Mouse (Mus musculus) embryonic facial prominence, embryonic 14.5 days (tissue): ENCODE results near the gene CN725425. TPM values are rescaled to one million over a fixed set of nuclear protein-coding genes. Genes with fewer than 3 reads are reported as not detected.
A peak's percentile ranks its signal among the peaks of the same experiment; 100 is the strongest.

Experiments
- ATAC-seq: fragments of 200-750 bp; cut with Nextera tagmentation; 2 replicates; pipeline ENCODE4 v1.8.0; 2017; ENCODE audit warnings: low read depth, moderate number of reproducible peaks, moderate TSS enrichment
- DNase-seq: peaks from one replicate; pipeline ENCODE4 v3.0.0-alpha.2; 2015; ENCODE audit warnings: low spot score
- H3K27ac ChIP-seq: fragments of 300-500 bp; sonication (generic); replicated peaks from 2 replicates; pipeline ENCODE4 v1.5.1; 2014; ENCODE audit warnings: low read depth, mild to moderate bottlenecking, low read length, moderate library complexity
- H3K27me3 ChIP-seq: fragments of 300-500 bp; sonication (generic); replicated peaks from 2 replicates; pipeline ENCODE4 v1.6.1; 2014; ENCODE audit warnings: low read length; ENCODE audit not compliant: control insufficient read depth, insufficient read depth
- H3K36me3 ChIP-seq: fragments of 300-500 bp; sonication (generic); 2 replicates; pipeline ENCODE4 v1.6.1; 2014; ENCODE audit warnings: low read length, mixed read lengths; ENCODE audit not compliant: control insufficient read depth, insufficient read depth
- H3K4me1 ChIP-seq: fragments of 300-500 bp; sonication (generic); 2 replicates; pipeline ENCODE4 v1.6.1; 2014; ENCODE audit warnings: antibody characterized with exemption, low read length; ENCODE audit not compliant: control insufficient read depth, insufficient read depth
- H3K4me2 ChIP-seq: fragments of 300-500 bp; sonication (generic); 2 replicates; pipeline ENCODE4 v1.6.1; 2014; ENCODE audit warnings: low read depth, mild to moderate bottlenecking, low read length, moderate library complexity, mixed read lengths
- H3K4me3 ChIP-seq: fragments of 300-500 bp; sonication (generic); 2 replicates; pipeline ENCODE4 v1.5.1; 2014; ENCODE audit warnings: low read depth, mild to moderate bottlenecking, low read length
- H3K9ac ChIP-seq: fragments of 300-500 bp; sonication (generic); 2 replicates; pipeline ENCODE4 v1.6.1; 2014; ENCODE audit warnings: low read depth, mild to moderate bottlenecking, low read length, moderate library complexity, mixed read lengths
- H3K9me3 ChIP-seq: fragments of 300-500 bp; sonication (generic); 2 replicates; pipeline ENCODE4 v1.6.1; 2016; ENCODE audit warnings: low read length; ENCODE audit not compliant: control insufficient read depth
- WGBS: fragments of 180-500 bp; shearing (Covaris S2); extraction: QIAGEN DNeasy Blood & Tissue Kit; methylation state at CpG from one replicate; pipeline ENCODE4 v1.1.7; 2014; 5-methylcytosine and 5-hydroxymethylcytosine counted together
- polyA plus RNA-seq: library from polyadenylated mRNA; unstranded; fragments of >200 nt; fragmentation: Nextera tagmentation; extraction: Ambion mirVana; gene quantifications from 2 replicates; pipeline ENCODE4 v1.2.1, GENCODE M21; 2014

The CN725425 gene
- not detected in 2 replicates for polyA plus RNA-seq

GRCm38 (mm10) chr15:91199256-91199905, at the start of gene CN725425:
Gene CN725425 (plus strand): TSS chr15:91199494.
- DNase-seq (no peak), ATAC-seq (no peak)
- H3K4me1 ChIP-seq, result no peaks in the 10 kb centered on the region
- H3K4me3 ChIP-seq, result no peak within 1 kb of the TSS
- no peak within 1 kb of the TSS for H3K9ac ChIP-seq
- no peaks in the 10 kb centered on the region for H3K9me3 ChIP-seq
- H3K36me3 ChIP-seq, result no peaks in the 10 kb centered on the region
- H3K27me3 ChIP-seq, result no peaks in the 10 kb centered on the region
- 93% methylated on average over 30 of the region's 30 CpGs for WGBS
- no peak within 1 kb of the TSS for H3K27ac ChIP-seq
- no peak within 1 kb of the TSS for H3K4me2 ChIP-seq

- Histone ChIP-seq H3K4me2 (no peak overlapping the region), H3K9me3 (no peaks in the 10 kb centered on the region), H3K36me3 (peaks cover 5% of the 10 kb centered on the region; the same call in 1 of the 2 replicates), H3K27me3 (no peaks in the 10 kb centered on the region), H3K27ac (no peak overlapping the region; the same call in 1 of the 2 replicates), H3K4me3 (no peak overlapping the region), H3K4me1 (no peaks in the 10 kb centered on the region), H3K9ac (no peak overlapping the region)
- 29% methylated on average over 1 of the region's 1 CpGs for WGBS
- DNase-seq (peak; percentile 58), ATAC-seq (0 out of 2 replicates have a peak, but pooled peaks have one; percentile 18)
These were observed 46.7 kb upstream of the CN725425 start for GRCm38 (mm10) chr15:91152592-91152991.

- peak; percentile 55; the same call in 1 of the 2 replicates for ATAC-seq
- no peak overlapping the region for H3K4me3 ChIP-seq
- no peaks in the 10 kb centered on the region for H3K9me3 ChIP-seq
- H3K36me3 ChIP-seq, result peaks cover 4% of the 10 kb centered on the region; the same call in 1 of the 2 replicates
- 59% methylated on average over 3 of the region's 3 CpGs for WGBS
- no peaks in the 10 kb centered on the region for H3K4me1 ChIP-seq
- H3K4me2 ChIP-seq, result no peak overlapping the region
- H3K27ac ChIP-seq, result no peak overlapping the region
- H3K27me3 ChIP-seq, result no peaks in the 10 kb centered on the region
- no peak overlapping the region for H3K9ac ChIP-seq
- DNase-seq, result peak; percentile 51
These were observed 46.0 kb upstream of the CN725425 start for GRCm38 (mm10) chr15:91153311-91153710.

GRCm38 (mm10) chr15:91161153-91161552, 38.1 kb upstream of the CN725425 start:
- H3K4me1 ChIP-seq, result no peaks in the 10 kb centered on the region
- no peak overlapping the region for H3K4me3 ChIP-seq
- 90% methylated on average over 5 of the region's 5 CpGs for WGBS
- H3K4me2 ChIP-seq, result no peak overlapping the region
- DNase-seq (no peak), ATAC-seq (no peak)
- no peaks in the 10 kb centered on the region for H3K9me3 ChIP-seq
- no peak overlapping the region for H3K27ac ChIP-seq
- H3K36me3 ChIP-seq, result no peaks in the 10 kb centered on the region
- H3K9ac ChIP-seq, result no peak overlapping the region
- no peaks in the 10 kb centered on the region for H3K27me3 ChIP-seq

GRCm38 (mm10) chr15:91163454-91163853, 35.8 kb upstream of the CN725425 start:
- WGBS, result 75% methylated on average over 2 of the region's 2 CpGs
- Histone ChIP-seq H3K4me3 (no peak overlapping the region), H3K9me3 (no peaks in the 10 kb centered on the region), H3K27ac (no peak overlapping the region), H3K4me2 (no peak overlapping the region), H3K9ac (no peak overlapping the region), H3K36me3 (no peaks in the 10 kb centered on the region), H3K27me3 (no peaks in the 10 kb centered on the region), H3K4me1 (no peaks in the 10 kb centered on the region)
- DNase-seq (no peak), ATAC-seq (no peak)

GRCm38 (mm10) chr15:91165021-91165420, 34.3 kb upstream of the CN725425 start:
- Histone ChIP-seq H3K27ac (no peak overlapping the region), H3K4me1 (no peaks in the 10 kb centered on the region), H3K9me3 (no peaks in the 10 kb centered on the region), H3K36me3 (no peaks in the 10 kb centered on the region), H3K4me3 (no peak overlapping the region), H3K4me2 (no peak overlapping the region), H3K9ac (no peak overlapping the region), H3K27me3 (no peaks in the 10 kb centered on the region)
- WGBS, result 5% methylated on average over 5 of the region's 5 CpGs
- peak; percentile 60 for DNase-seq
- peak; percentile 41; the same call in 1 of the 2 replicates for ATAC-seq

GRCm38 (mm10) chr15:91167850-91168562, 31.3 kb upstream of the CN725425 start:
- H3K4me2 ChIP-seq, result no peak overlapping the region
- ATAC-seq (peak; percentile 51; the same call in 1 of the 2 replicates), DNase-seq (peak; percentile 50)
- H3K9ac ChIP-seq, result no peak overlapping the region
- 80% methylated on average over 13 of the region's 13 CpGs for WGBS
- H3K4me1 ChIP-seq, result peaks cover 13% of the 10 kb centered on the region; the same call in 1 of the 2 replicates
- no peaks in the 10 kb centered on the region for H3K36me3 ChIP-seq
- H3K4me3 ChIP-seq, result no peak overlapping the region
- no peaks in the 10 kb centered on the region for H3K9me3 ChIP-seq
- H3K27me3 ChIP-seq, result no peaks in the 10 kb centered on the region
- no peak overlapping the region; the same call in 1 of the 2 replicates for H3K27ac ChIP-seq

- DNase-seq (no peak), ATAC-seq (peak; percentile 33; the same call in 1 of the 2 replicates)
- Histone ChIP-seq H3K27ac (no peak overlapping the region), H3K9ac (no peak overlapping the region), H3K4me3 (no peak overlapping the region), H3K27me3 (no peaks in the 10 kb centered on the region), H3K9me3 (no peaks in the 10 kb centered on the region), H3K36me3 (no peaks in the 10 kb centered on the region), H3K4me2 (no peak overlapping the region), H3K4me1 (peaks cover 13% of the 10 kb centered on the region; the same call in 1 of the 2 replicates)
- WGBS, result 56% methylated on average over 9 of the region's 9 CpGs
These were observed 28.5 kb upstream of the CN725425 start for GRCm38 (mm10) chr15:91170602-91171328.
